Mouse (Mus musculus) liver, postnatal 0 days (tissue): ENCODE results near the gene Helq. TPM values are rescaled to one million over a fixed set of nuclear protein-coding genes. Genes with fewer than 3 reads are reported as not detected.

ENCODE experiments used
- ATAC-seq: fragments of 200-750 bp; cut with Nextera tagmentation; 2 replicates; pipeline ENCODE4 v1.8.0; 2017; ENCODE audit warnings: mild to moderate bottlenecking, moderate library complexity
- DNase-seq: peaks from one replicate; pipeline ENCODE4 v3.0.0-alpha.2; 2016
- H3K27ac ChIP-seq: fragments of 300-500 bp; sonication (generic); 2 replicates; pipeline ENCODE4 v1.5.1; 2014; ENCODE audit warnings: antibody characterized with exemption, moderate library complexity, mild to moderate bottlenecking, low read depth
- H3K27me3 ChIP-seq: fragments of 300-500 bp; sonication (generic); 2 replicates; pipeline ENCODE4 v1.6.1; 2014; ENCODE audit warnings: low read length, control low read depth, mixed read lengths; ENCODE audit not compliant: insufficient read depth
- H3K36me3 ChIP-seq: fragments of 300-500 bp; sonication (generic); replicated peaks from 2 replicates; pipeline ENCODE4 v1.6.1; 2014; ENCODE audit warnings: mild to moderate bottlenecking, control low read depth, low read length, moderate library complexity, mixed read lengths; ENCODE audit not compliant: insufficient read depth
- H3K4me1 ChIP-seq: fragments of 300-500 bp; sonication (generic); 2 replicates; pipeline ENCODE4 v1.6.1; 2014; ENCODE audit warnings: antibody characterized with exemption, mild to moderate bottlenecking, control low read depth; ENCODE audit not compliant: insufficient read depth
- H3K4me2 ChIP-seq: fragments of 300-500 bp; sonication (generic); 2 replicates; pipeline ENCODE4 v1.6.1; 2014; ENCODE audit warnings: low read depth, mild to moderate bottlenecking, low read length, moderate library complexity, mixed read lengths
- H3K4me3 ChIP-seq: fragments of 300-500 bp; sonication (generic); 2 replicates; pipeline ENCODE4 v1.5.1; 2014; ENCODE audit warnings: low read depth, low read length
- H3K9ac ChIP-seq: fragments of 300-500 bp; sonication (generic); replicated peaks from 2 replicates; pipeline ENCODE4 v1.6.1; 2014; ENCODE audit warnings: mild to moderate bottlenecking, moderate library complexity
- H3K9me3 ChIP-seq: fragments of 300-500 bp; sonication (generic); 2 replicates; pipeline ENCODE4 v1.6.1; 2016; ENCODE audit warnings: mild to moderate bottlenecking, control low read depth, low read length, mixed read lengths
- CTCF ChIP-seq: sonication (generic); IDR thresholded peaks from 2 replicates; pipeline ENCODE4 v1.5.1; 2016; ENCODE audit warnings: antibody characterized with exemption, low read depth
- EP300 ChIP-seq: IDR thresholded peaks from 2 replicates; pipeline ENCODE4 v1.6.1; 2016; ENCODE audit warnings: antibody characterized with exemption, low read depth, mild to moderate bottlenecking
- WGBS: fragments of 180-500 bp; shearing (Covaris S2); extraction: QIAGEN DNeasy Blood & Tissue Kit; methylation state at CpG from one replicate; pipeline ENCODE4 v1.1.7; 2014; ENCODE audit not compliant: insufficient replicate concordance; 5-methylcytosine and 5-hydroxymethylcytosine counted together
- polyA plus RNA-seq: library from polyadenylated mRNA; unstranded; fragments of >200 nt; fragmentation: Nextera tagmentation; extraction: Ambion mirVana; gene quantifications from 2 replicates; pipeline ENCODE4 v1.2.1, GENCODE M21; 2015

Helq gene
- 4.0 and 5.6 TPM in 2 replicates for polyA plus RNA-seq

- Histone ChIP-seq H3K9ac (peak within 1 kb of the TSS; percentile 76), H3K27ac (peak within 1 kb of the TSS; percentile 52), H3K27me3 (no peaks in the 10 kb centered on the region), H3K4me3 (peak within 1 kb of the TSS; percentile 86), H3K4me2 (peak within 1 kb of the TSS; percentile 94), H3K4me1 (peaks cover 13% of the 10 kb centered on the region), H3K9me3 (no peaks in the 10 kb centered on the region), H3K36me3 (peaks cover 29% of the 10 kb centered on the region)
- peak; percentile 97 for ATAC-seq
- TF ChIP-seq CTCF (no peak), EP300 (peak; percentile 76; the same call in 1 of the 2 replicates)
- peak; percentile 94 for DNase-seq
- under 1% methylated on average over 67 of the region's 67 CpGs for WGBS
These were observed at the start of gene Helq, which contains the start of gene Mrps18c for GRCm38 (mm10) chr5:100798165-100798860. Gene Helq (minus strand): TSS chr5:100798598. Gene Mrps18c (plus strand): TSS chr5:100798627.

GRCm38 (mm10) chr5:100847143-100847542 lies 48.7 kb upstream of the Helq start:
- Histone ChIP-seq H3K27me3 (peaks cover 5% of the 10 kb centered on the region; the same call in 1 of the 2 replicates), H3K9me3 (no peaks in the 10 kb centered on the region), H3K4me3 (peak overlapping the region; percentile 67), H3K9ac (peak overlapping the region; percentile 79), H3K4me2 (peak overlapping the region; percentile 70), H3K4me1 (peaks cover 11% of the 10 kb centered on the region; the same call in 1 of the 2 replicates), H3K27ac (peak overlapping the region; percentile 93), H3K36me3 (no peaks in the 10 kb centered on the region)
- ATAC-seq (no peak), DNase-seq (no peak)
- no peak for TF ChIP-seq EP300
- no peak for TF ChIP-seq CTCF
- WGBS, result 11% methylated on average over 2 of the region's 2 CpGs

- Histone ChIP-seq H3K27me3 (peaks cover 5% of the 10 kb centered on the region; the same call in 1 of the 2 replicates), H3K4me3 (peak overlapping the region; percentile 67), H3K36me3 (no peaks in the 10 kb centered on the region), H3K27ac (peak overlapping the region; percentile 93), H3K9ac (peak overlapping the region; percentile 79), H3K4me1 (peaks cover 11% of the 10 kb centered on the region; the same call in 1 of the 2 replicates), H3K9me3 (no peaks in the 10 kb centered on the region), H3K4me2 (peak overlapping the region; percentile 70)
- DNase-seq (no peak), ATAC-seq (no peak; the same call in none of the 2 replicates)
- TF ChIP-seq EP300 (no peak), CTCF (no peak)
- 1% methylated on average over 20 of the region's 22 CpGs for WGBS
These were observed 48.2 kb upstream of the Helq start for GRCm38 (mm10) chr5:100846599-100846920.

GRCm38 (mm10) chr5:100845848-100846598 lies 47.6 kb upstream of the Helq start:
- TF ChIP-seq CTCF (no peak), EP300 (no peak)
- peaks cover 11% of the 10 kb centered on the region; the same call in 1 of the 2 replicates for H3K4me1 ChIP-seq
- no peaks in the 10 kb centered on the region for H3K36me3 ChIP-seq
- peak overlapping the region; percentile 93 for H3K27ac ChIP-seq
- H3K9ac ChIP-seq, result peak overlapping the region; percentile 79
- H3K4me3 ChIP-seq, result peak overlapping the region; percentile 67
- H3K9me3 ChIP-seq, result no peaks in the 10 kb centered on the region
- under 1% methylated on average over 52 of the region's 52 CpGs for WGBS
- ATAC-seq (peak; percentile 90), DNase-seq (peak; percentile 85)
- H3K27me3 ChIP-seq, result peaks cover 5% of the 10 kb centered on the region; the same call in 1 of the 2 replicates
- peak overlapping the region; percentile 70 for H3K4me2 ChIP-seq

GRCm38 (mm10) chr5:100845485-100845847 lies 47.1 kb upstream of the Helq start, which contains the start of gene Gpat3:
Gene Gpat3 (plus strand): TSS chr5:100845713.
- WGBS, result 1% methylated on average over 16 of the region's 16 CpGs
- Histone ChIP-seq H3K4me1 (peaks cover 11% of the 10 kb centered on the region; the same call in 1 of the 2 replicates), H3K36me3 (no peaks in the 10 kb centered on the region), H3K4me2 (peak within 1 kb of the TSS; percentile 70), H3K4me3 (peak within 1 kb of the TSS; percentile 67), H3K27ac (peak within 1 kb of the TSS; percentile 93), H3K9ac (peak within 1 kb of the TSS; percentile 79), H3K9me3 (no peaks in the 10 kb centered on the region), H3K27me3 (peaks cover 5% of the 10 kb centered on the region; the same call in 1 of the 2 replicates)
- DNase-seq, result peak; percentile 43
- TF ChIP-seq EP300, result no peak
- no peak for TF ChIP-seq CTCF
- peak; percentile 34; the same call in 1 of the 2 replicates for ATAC-seq

- H3K4me2 ChIP-seq, result no peak overlapping the region
- DNase-seq (no peak), ATAC-seq (no peak)
- TF ChIP-seq CTCF (no peak), EP300 (no peak)
- no peak overlapping the region for H3K4me3 ChIP-seq
- H3K9ac ChIP-seq, result no peak overlapping the region
- H3K27ac ChIP-seq, result no peak overlapping the region
- WGBS, result 44% methylated on average over 3 of the region's 3 CpGs
- no peaks in the 10 kb centered on the region for H3K36me3 ChIP-seq
- H3K27me3 ChIP-seq, result peaks cover 5% of the 10 kb centered on the region; the same call in 1 of the 2 replicates
- peaks cover 11% of the 10 kb centered on the region; the same call in 1 of the 2 replicates for H3K4me1 ChIP-seq
- H3K9me3 ChIP-seq, result no peaks in the 10 kb centered on the region
These were observed 46.1 kb upstream of the Helq start for GRCm38 (mm10) chr5:100844485-100844884.
